Mouse (Mus musculus) limb, embryonic 13.5 days (tissue): Measurements from ENCODE around the gene Parvb. TPM values are rescaled to one million over a fixed set of nuclear protein-coding genes. Genes with fewer than 3 reads are reported as not detected.

ENCODE experiments used
- ATAC-seq: fragments of 200-750 bp; cut with Nextera tagmentation; 2 replicates; pipeline ENCODE4 v1.8.0; 2017; ENCODE audit warnings: low read depth, moderate number of reproducible peaks, moderate TSS enrichment; ENCODE audit not compliant: low FRiP score
- H3K27ac ChIP-seq: fragments of 300-500 bp; sonication (generic); 2 replicates; pipeline ENCODE4 v1.5.1; 2015; ENCODE audit warnings: inconsistent platforms, mild to moderate bottlenecking, moderate library complexity
- H3K27me3 ChIP-seq: fragments of 300-500 bp; sonication (generic); 2 replicates; pipeline ENCODE4 v1.6.1; 2015; ENCODE audit warnings: mild to moderate bottlenecking, inconsistent platforms
- H3K36me3 ChIP-seq: fragments of 300-500 bp; sonication (generic); 2 replicates; pipeline ENCODE4 v1.6.1; 2015; ENCODE audit warnings: inconsistent platforms, mild to moderate bottlenecking, moderate library complexity
- H3K4me1 ChIP-seq: fragments of 300-500 bp; sonication (generic); 2 replicates; pipeline ENCODE4 v1.6.1; 2015; ENCODE audit warnings: inconsistent platforms
- H3K4me2 ChIP-seq: fragments of 300-500 bp; sonication (generic); replicated peaks from 2 replicates; pipeline ENCODE4 v1.6.1; 2015; ENCODE audit warnings: inconsistent platforms, mild to moderate bottlenecking, moderate library complexity
- H3K4me3 ChIP-seq: fragments of 300-500 bp; sonication (generic); 2 replicates; pipeline ENCODE4 v1.5.1; 2015; ENCODE audit warnings: moderate library complexity, mild to moderate bottlenecking, inconsistent platforms
- H3K9ac ChIP-seq: fragments of 300-500 bp; sonication (generic); 2 replicates; pipeline ENCODE4 v1.6.1; 2015; ENCODE audit warnings: mild to moderate bottlenecking, inconsistent platforms
- H3K9me3 ChIP-seq: fragments of 300-500 bp; sonication (generic); 2 replicates; pipeline ENCODE4 v1.6.1; 2016; ENCODE audit warnings: inconsistent platforms
- WGBS: fragments of 180-500 bp; shearing (Covaris S2); methylation state at CpG from one replicate; pipeline ENCODE4 v1.1.7; 2015; 5-methylcytosine and 5-hydroxymethylcytosine counted together
- polyA plus RNA-seq: library from polyadenylated mRNA; unstranded; fragments of >200 nt; fragmentation: Nextera tagmentation; extraction: Ambion mirVana; gene quantifications from 2 replicates; pipeline ENCODE4 v1.2.1, GENCODE M21; 2015

Parvb gene
- polyA plus RNA-seq, 1 experiment from 2014 or later: 3.7 TPM

GRCm38 (mm10) chr15:84349915-84350738 is 118.3 kb downstream of the Parvb start:
- WGBS: 58% methylated on average over 14 of the region's 14 CpGs
- no peak overlapping the region for H3K4me3 ChIP-seq
- no peak for ATAC-seq
- H3K4me2 ChIP-seq: no peak overlapping the region
- no peaks in the 10 kb centered on the region for H3K36me3 ChIP-seq
- peaks cover 9% of the 10 kb centered on the region; the same call in 1 of the 2 replicates for H3K9me3 ChIP-seq
- H3K9ac ChIP-seq: no peak overlapping the region
- no peaks in the 10 kb centered on the region for H3K27me3 ChIP-seq
- H3K4me1 ChIP-seq: peaks cover 19% of the 10 kb centered on the region
- H3K27ac ChIP-seq: no peak overlapping the region

- 90% methylated on average over 7 of the region's 7 CpGs for WGBS
- H3K4me2 ChIP-seq: no peak overlapping the region
Measured at GRCm38 (mm10) chr15:84351342-84351741, 119.5 kb downstream of the Parvb start.

GRCm38 (mm10) chr15:84351915-84352844 is 120.3 kb downstream of the Parvb start:
- H3K4me3 ChIP-seq: no peak overlapping the region
- peaks cover 15% of the 10 kb centered on the region for H3K4me1 ChIP-seq
- WGBS: 40% methylated on average over 21 of the region's 21 CpGs
- H3K36me3 ChIP-seq: no peaks in the 10 kb centered on the region
- H3K27ac ChIP-seq: peak overlapping the region; percentile 73
- peak; percentile 60 for ATAC-seq
- H3K9me3 ChIP-seq: peaks cover 9% of the 10 kb centered on the region; the same call in 1 of the 2 replicates
- H3K4me2 ChIP-seq: peak overlapping the region; percentile 34
- no peaks in the 10 kb centered on the region for H3K27me3 ChIP-seq
- H3K9ac ChIP-seq: no peak overlapping the region

More at GRCm38 (mm10) chr15:84351342-84351741, 119.5 kb downstream of the Parvb start:
- no peak for ATAC-seq
- Histone ChIP-seq H3K27ac (peak overlapping the region; percentile 73; the same call in 1 of the 2 replicates), H3K36me3 (no peaks in the 10 kb centered on the region), H3K4me3 (no peak overlapping the region), H3K27me3 (no peaks in the 10 kb centered on the region), H3K9ac (no peak overlapping the region), H3K9me3 (peaks cover 9% of the 10 kb centered on the region; the same call in 1 of the 2 replicates), H3K4me1 (peaks cover 15% of the 10 kb centered on the region)

GRCm38 (mm10) chr15:84355081-84355480 is 123.2 kb downstream of the Parvb start:
- Histone ChIP-seq H3K4me3 (no peak overlapping the region), H3K27me3 (no peaks in the 10 kb centered on the region), H3K9ac (no peak overlapping the region), H3K9me3 (0 out of 2 replicates have a peak, but pooled peaks cover 4% of the 10 kb centered on the region), H3K4me2 (no peak overlapping the region), H3K4me1 (peaks cover 19% of the 10 kb centered on the region), H3K36me3 (no peaks in the 10 kb centered on the region), H3K27ac (no peak overlapping the region)
- no peak for ATAC-seq
- 70% methylated on average over 5 of the region's 5 CpGs for WGBS

- no peak overlapping the region for H3K27ac ChIP-seq
- H3K27me3 ChIP-seq: no peaks in the 10 kb centered on the region
- no peak overlapping the region for H3K9ac ChIP-seq
- no peak for ATAC-seq
- 81% methylated on average over 3 of the region's 3 CpGs for WGBS
- peaks cover 3% of the 10 kb centered on the region; the same call in 1 of the 2 replicates for H3K9me3 ChIP-seq
- H3K4me3 ChIP-seq: no peak overlapping the region
- H3K36me3 ChIP-seq: no peaks in the 10 kb centered on the region
- H3K4me2 ChIP-seq: no peak overlapping the region
- peaks cover 21% of the 10 kb centered on the region for H3K4me1 ChIP-seq
Measured at GRCm38 (mm10) chr15:84364746-84365145, 132.9 kb downstream of the Parvb start.

Other genes with a start within 250 kb of the Parvb start
- gene Efcab6, start 166.7 kb upstream of the Parvb start, polyA plus RNA-seq: 0.27 TPM in 1 of 2 replicates, not detected in the other
- 3.3 and 3.4 TPM in 2 replicates for gene Sult4a1, start 126.3 kb upstream of the Parvb start, polyA plus RNA-seq
- gene Pnpla5, start 108.9 kb upstream of the Parvb start, polyA plus RNA-seq: not detected in 2 replicates
- 0.59 and 0.94 TPM in 2 replicates for gene Pnpla3, start 64.2 kb upstream of the Parvb start, polyA plus RNA-seq
- gene Samm50, start 39.8 kb upstream of the Parvb start, polyA plus RNA-seq: 101 and 104 TPM in 2 replicates
- gene Parvg, start 92.0 kb downstream of the Parvb start, polyA plus RNA-seq: 1.6 and 2.0 TPM in 2 replicates
- 1.9 and 2.0 TPM in 2 replicates for gene Shisal1, start 215.1 kb downstream of the Parvb start, polyA plus RNA-seq